Mouse (Mus musculus) hindbrain, embryonic 15.5 days (tissue): ENCODE measurements around the gene Nr6a1. TPM values are rescaled to one million over a fixed set of nuclear protein-coding genes. Genes with fewer than 3 reads are reported as not detected.

Source experiments
- ATAC-seq: fragments of 200-750 bp; cut with Nextera tagmentation; 2 replicates; pipeline ENCODE4 v1.8.0; 2017; ENCODE audit warnings: low read depth, moderate number of reproducible peaks, moderate TSS enrichment; ENCODE audit not compliant: low FRiP score
- H3K27ac ChIP-seq: fragments of 300-500 bp; sonication (generic); replicated peaks from 2 replicates; pipeline ENCODE4 v1.5.1; 2015; ENCODE audit warnings: mild to moderate bottlenecking, inconsistent platforms
- H3K27me3 ChIP-seq: fragments of 300-500 bp; sonication (generic); 2 replicates; pipeline ENCODE4 v1.6.1; 2015; ENCODE audit warnings: control low read depth, inconsistent platforms
- H3K36me3 ChIP-seq: fragments of 300-500 bp; sonication (generic); 2 replicates; pipeline ENCODE4 v1.6.1; 2015; ENCODE audit warnings: control low read depth, inconsistent platforms
- H3K4me1 ChIP-seq: fragments of 300-500 bp; sonication (generic); replicated peaks from 2 replicates; pipeline ENCODE4 v1.6.1; 2015; ENCODE audit warnings: control low read depth, inconsistent platforms
- H3K4me2 ChIP-seq: fragments of 300-500 bp; sonication (generic); 2 replicates; pipeline ENCODE4 v1.6.1; 2015; ENCODE audit warnings: moderate library complexity, mild to moderate bottlenecking, inconsistent platforms
- H3K4me3 ChIP-seq: fragments of 300-500 bp; sonication (generic); 2 replicates; pipeline ENCODE4 v1.5.1; 2015; ENCODE audit warnings: mild to moderate bottlenecking, inconsistent platforms
- H3K9ac ChIP-seq: fragments of 300-500 bp; sonication (generic); 2 replicates; pipeline ENCODE4 v1.6.1; 2015; ENCODE audit warnings: inconsistent platforms
- H3K9me3 ChIP-seq: fragments of 300-500 bp; sonication (generic); 2 replicates; pipeline ENCODE4 v1.6.1; 2016; ENCODE audit warnings: control low read depth, inconsistent platforms
- WGBS: fragments of 180-500 bp; shearing (Covaris S2); methylation state at CpG from one replicate; pipeline ENCODE4 v1.1.7; 2015; 5-methylcytosine and 5-hydroxymethylcytosine counted together
- polyA plus RNA-seq: library from polyadenylated mRNA; unstranded; fragments of >200 nt; fragmentation: Nextera tagmentation; extraction: Ambion mirVana; gene quantifications from 2 replicates; pipeline ENCODE4 v1.2.1, GENCODE M21; 2015

Gene Nr6a1
- polyA plus RNA-seq, 1 experiment from 2014 or later = 2.1 TPM

DNA sequence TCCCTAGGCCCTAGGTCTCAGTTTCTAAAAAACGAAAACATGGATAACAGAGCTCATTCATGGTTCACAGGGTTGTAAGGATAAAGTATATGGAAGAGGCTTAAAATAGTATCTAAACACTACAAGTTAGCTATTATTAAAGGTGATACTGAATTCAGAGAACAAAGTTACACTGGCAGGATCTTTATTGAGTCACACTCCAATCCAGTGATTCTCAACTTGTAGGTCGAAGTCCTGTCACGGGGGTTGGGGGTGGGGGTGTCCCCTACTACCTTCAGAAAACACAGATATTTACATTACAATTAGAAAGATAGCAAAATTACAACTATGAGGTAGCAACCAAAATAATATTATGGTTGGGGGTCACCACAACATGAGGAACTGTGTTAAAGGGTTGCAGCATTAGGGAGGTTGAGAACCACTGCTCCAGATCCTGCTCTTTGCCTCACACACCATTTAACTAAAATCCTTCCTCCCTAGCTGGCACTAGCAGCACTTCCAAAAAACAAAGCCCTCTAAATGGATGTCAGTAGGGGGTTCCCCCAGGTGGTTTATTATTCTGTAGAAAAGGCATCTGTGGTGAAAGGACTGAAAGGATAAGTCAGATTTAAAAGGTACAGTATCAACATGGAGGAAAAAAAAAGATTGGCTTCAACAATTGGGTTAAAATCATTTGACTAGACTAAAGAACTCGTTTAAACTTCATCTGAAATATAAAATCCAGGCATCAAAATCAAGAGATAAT lies 10.4 kb downstream of the Nr6a1 start:
- H3K9me3 ChIP-seq = no peaks in the 10 kb centered on the region
- peaks cover 4% of the 10 kb centered on the region for H3K4me1 ChIP-seq
- WGBS = 21% methylated on average over 4 of the region's 4 CpGs
- no peak for ATAC-seq
- no peak overlapping the region for H3K9ac ChIP-seq
- H3K4me2 ChIP-seq = no peak overlapping the region
- no peak overlapping the region for H3K4me3 ChIP-seq
- no peaks in the 10 kb centered on the region for H3K36me3 ChIP-seq
- no peak overlapping the region for H3K27ac ChIP-seq
- no peaks in the 10 kb centered on the region for H3K27me3 ChIP-seq

- no peak overlapping the region for H3K4me3 ChIP-seq
- H3K36me3 ChIP-seq = no peaks in the 10 kb centered on the region
- H3K4me1 ChIP-seq = peaks cover 4% of the 10 kb centered on the region
- no peaks in the 10 kb centered on the region for H3K27me3 ChIP-seq
- ATAC-seq = peak; percentile 59; the same call in 1 of the 2 replicates
- 12% methylated on average over 4 of the region's 4 CpGs for WGBS
- no peak overlapping the region for H3K4me2 ChIP-seq
- H3K27ac ChIP-seq = no peak overlapping the region
- no peak overlapping the region for H3K9ac ChIP-seq
- H3K9me3 ChIP-seq = no peaks in the 10 kb centered on the region
These were observed 12.5 kb downstream of the Nr6a1 start for GRCm38 (mm10) chr2:38914965-38915364.

GRCm38 (mm10) chr2:38914517-38914916 lies 13.0 kb downstream of the Nr6a1 start:
- Histone ChIP-seq H3K27ac (no peak overlapping the region), H3K9ac (no peak overlapping the region), H3K27me3 (no peaks in the 10 kb centered on the region), H3K4me2 (no peak overlapping the region), H3K9me3 (no peaks in the 10 kb centered on the region), H3K36me3 (no peaks in the 10 kb centered on the region), H3K4me3 (no peak overlapping the region), H3K4me1 (peaks cover 4% of the 10 kb centered on the region)
- ATAC-seq = no peak
- 39% methylated on average over 1 of the region's 1 CpGs for WGBS

- Histone ChIP-seq H3K9me3 (no peaks in the 10 kb centered on the region), H3K36me3 (no peaks in the 10 kb centered on the region), H3K4me3 (no peak overlapping the region), H3K4me1 (no peaks in the 10 kb centered on the region), H3K4me2 (no peak overlapping the region), H3K9ac (no peak overlapping the region), H3K27ac (no peak overlapping the region), H3K27me3 (no peaks in the 10 kb centered on the region)
- 66% methylated on average over 1 of the region's 1 CpGs for WGBS
- ATAC-seq = no peak
These were observed 18.9 kb downstream of the Nr6a1 start for GRCm38 (mm10) chr2:38908604-38909003.

DNA sequence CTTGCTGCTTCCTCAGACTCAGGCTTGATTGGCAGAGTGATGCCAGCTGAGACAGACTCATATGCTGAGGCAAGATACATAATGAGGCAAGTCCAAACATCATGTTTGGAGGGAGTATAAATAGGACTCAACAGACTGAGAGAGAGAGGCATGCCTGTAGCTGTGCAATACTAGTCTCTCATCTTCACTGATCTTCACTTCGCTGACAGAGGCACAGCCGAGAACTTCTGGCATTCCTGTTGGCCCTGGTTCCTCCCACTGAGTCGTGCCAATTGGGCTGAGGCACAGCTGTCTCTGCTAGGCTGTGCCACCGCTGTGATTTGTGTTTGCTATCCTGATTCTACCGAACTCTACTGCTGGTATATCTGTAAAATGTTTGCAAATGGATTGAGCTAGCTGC lies 21.4 kb downstream of the Nr6a1 start:
- H3K27ac ChIP-seq = no peak overlapping the region
- no peaks in the 10 kb centered on the region for H3K27me3 ChIP-seq
- H3K9ac ChIP-seq = no peak overlapping the region
- 67% methylated on average over 5 of the region's 5 CpGs for WGBS
- no peak overlapping the region for H3K4me3 ChIP-seq
- H3K4me1 ChIP-seq = no peaks in the 10 kb centered on the region
- H3K9me3 ChIP-seq = no peaks in the 10 kb centered on the region
- peak; percentile 63; the same call in 1 of the 2 replicates for ATAC-seq
- H3K4me2 ChIP-seq = no peak overlapping the region
- H3K36me3 ChIP-seq = no peaks in the 10 kb centered on the region

- Histone ChIP-seq H3K9me3 (no peaks in the 10 kb centered on the region), H3K4me3 (no peak overlapping the region), H3K36me3 (no peaks in the 10 kb centered on the region), H3K4me1 (no peaks in the 10 kb centered on the region), H3K4me2 (no peak overlapping the region), H3K27ac (no peak overlapping the region), H3K27me3 (no peaks in the 10 kb centered on the region), H3K9ac (no peak overlapping the region)
- ATAC-seq = no peak
- WGBS = 79% methylated on average over 1 of the region's 1 CpGs
These were observed 23.2 kb downstream of the Nr6a1 start for GRCm38 (mm10) chr2:38904290-38904689.

DNA sequence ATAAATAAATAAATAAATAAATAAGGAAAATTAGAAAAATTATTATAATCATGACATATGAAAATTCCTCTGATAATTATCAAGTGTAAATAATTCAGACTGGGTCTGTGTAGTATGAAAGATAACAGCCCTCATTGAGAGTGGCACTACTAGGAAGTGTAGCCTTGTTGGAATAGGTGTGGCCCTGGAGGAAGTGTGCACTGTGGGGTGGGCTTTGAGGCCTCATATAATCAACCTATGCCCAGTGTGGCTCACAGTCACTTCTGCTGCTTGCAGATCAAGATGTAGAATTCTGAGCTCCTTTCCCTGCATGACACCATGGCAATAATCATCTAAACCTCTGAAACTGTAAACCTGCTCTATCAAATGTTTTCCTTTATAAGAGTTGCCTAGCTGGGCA lies 24.6 kb downstream of the Nr6a1 start:
- Histone ChIP-seq H3K9me3 (no peaks in the 10 kb centered on the region), H3K4me3 (no peak overlapping the region), H3K4me1 (no peaks in the 10 kb centered on the region), H3K4me2 (no peak overlapping the region), H3K27ac (no peak overlapping the region), H3K36me3 (no peaks in the 10 kb centered on the region), H3K27me3 (no peaks in the 10 kb centered on the region), H3K9ac (no peak overlapping the region)
- ATAC-seq = no peak

DNA sequence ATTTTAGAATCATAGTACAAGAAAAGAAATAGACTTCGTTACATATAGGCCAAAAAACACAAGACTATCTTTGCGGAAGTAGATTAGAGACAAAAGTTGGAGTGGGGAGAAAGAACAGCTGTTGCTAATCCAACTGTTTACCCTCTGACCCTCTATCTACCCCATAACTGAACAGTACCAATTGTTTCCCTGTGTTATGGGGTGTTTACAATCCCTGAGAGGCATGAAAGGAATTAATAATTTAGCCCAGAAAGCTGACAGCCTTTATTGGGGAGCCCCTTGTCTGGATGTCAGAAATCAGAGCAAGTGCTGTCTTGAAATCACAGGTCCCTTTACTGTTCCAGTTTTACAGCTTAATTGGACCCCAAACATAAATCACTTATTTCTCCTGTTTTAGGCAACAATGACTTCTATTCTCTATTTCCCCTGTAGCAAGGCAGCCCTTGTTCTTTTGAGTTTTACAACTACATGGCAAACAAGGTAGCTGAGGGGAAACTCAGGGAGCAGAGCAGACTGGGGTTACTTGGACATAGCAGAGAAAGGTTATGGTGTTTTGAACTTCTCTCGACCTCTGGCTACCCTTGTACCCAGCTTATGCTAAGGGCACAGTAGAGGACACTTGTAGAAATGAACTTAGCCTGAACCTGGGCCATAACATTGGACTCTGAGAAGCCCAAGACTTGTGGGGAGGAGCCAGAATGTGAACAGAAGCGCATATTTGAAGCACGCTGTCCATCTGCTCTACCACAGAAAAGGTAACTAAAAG lies 46.4 kb downstream of the Nr6a1 start:
- Histone ChIP-seq H3K27me3 (no peaks in the 10 kb centered on the region), H3K27ac (no peak overlapping the region), H3K9me3 (no peaks in the 10 kb centered on the region), H3K4me3 (no peak overlapping the region), H3K36me3 (no peaks in the 10 kb centered on the region), H3K9ac (no peak overlapping the region), H3K4me1 (no peaks in the 10 kb centered on the region), H3K4me2 (no peak overlapping the region)
- no peak for ATAC-seq
- 88% methylated on average over 5 of the region's 5 CpGs for WGBS

GRCm38 (mm10) chr2:38874544-38875108 lies 52.9 kb downstream of the Nr6a1 start:
- H3K27me3 ChIP-seq = no peaks in the 10 kb centered on the region
- H3K9ac ChIP-seq = no peak overlapping the region
- H3K4me3 ChIP-seq = no peak overlapping the region
- no peaks in the 10 kb centered on the region for H3K36me3 ChIP-seq
- no peaks in the 10 kb centered on the region for H3K4me1 ChIP-seq
- no peak overlapping the region for H3K27ac ChIP-seq
- 42% methylated on average over 1 of the region's 1 CpGs for WGBS
- no peak overlapping the region for H3K4me2 ChIP-seq
- ATAC-seq = no peak
- no peaks in the 10 kb centered on the region for H3K9me3 ChIP-seq

DNA sequence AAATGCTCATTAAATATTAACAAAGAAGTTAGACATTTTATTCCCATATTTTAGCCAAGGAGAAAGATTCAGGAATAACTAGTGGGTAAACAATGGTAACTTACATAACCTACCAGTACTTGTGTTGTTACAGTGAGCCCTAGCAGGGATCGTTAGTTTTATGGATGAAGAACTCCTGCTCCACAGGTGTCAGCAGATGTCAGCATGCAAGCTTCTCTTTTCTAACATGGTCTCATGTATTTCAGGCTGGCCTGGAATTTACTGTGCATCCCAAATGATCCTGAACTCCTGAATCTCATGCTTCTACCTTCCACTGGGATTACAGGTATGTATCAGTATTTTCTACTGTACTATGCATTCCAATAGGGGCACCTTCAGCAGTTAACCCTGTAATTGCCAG lies 54.8 kb downstream of the Nr6a1 start:
- no peaks in the 10 kb centered on the region for H3K4me1 ChIP-seq
- H3K27ac ChIP-seq = no peak overlapping the region
- 40% methylated on average over 1 of the region's 1 CpGs for WGBS

GRCm38 (mm10) chr2:38866711-38867110 lies 60.8 kb downstream of the Nr6a1 start:
- no peak overlapping the region for H3K9ac ChIP-seq
- H3K4me2 ChIP-seq = no peak overlapping the region
- H3K36me3 ChIP-seq = no peaks in the 10 kb centered on the region
- ATAC-seq = no peak
- H3K4me3 ChIP-seq = no peak overlapping the region
- H3K27me3 ChIP-seq = no peaks in the 10 kb centered on the region
- 97% methylated on average over 1 of the region's 1 CpGs for WGBS
- no peaks in the 10 kb centered on the region for H3K4me1 ChIP-seq
- no peak overlapping the region for H3K27ac ChIP-seq
- H3K9me3 ChIP-seq = no peaks in the 10 kb centered on the region

More for the DNA sequence above, 54.8 kb downstream of the Nr6a1 start:
- Histone ChIP-seq H3K36me3 (no peaks in the 10 kb centered on the region), H3K4me3 (no peak overlapping the region), H3K27me3 (no peaks in the 10 kb centered on the region), H3K9me3 (no peaks in the 10 kb centered on the region), H3K4me2 (no peak overlapping the region), H3K9ac (no peak overlapping the region)
- ATAC-seq = no peak

GRCm38 (mm10) chr2:38864011-38864410 lies 63.5 kb downstream of the Nr6a1 start:
- H3K4me1 ChIP-seq = no peaks in the 10 kb centered on the region
- no peak overlapping the region for H3K9ac ChIP-seq
- H3K27me3 ChIP-seq = no peaks in the 10 kb centered on the region
- H3K36me3 ChIP-seq = peaks cover 4% of the 10 kb centered on the region; the same call in 1 of the 2 replicates
- no peak overlapping the region for H3K4me3 ChIP-seq
- no peaks in the 10 kb centered on the region for H3K9me3 ChIP-seq
- WGBS = 59% methylated on average over 4 of the region's 4 CpGs
- no peak overlapping the region for H3K27ac ChIP-seq
- no peak overlapping the region for H3K4me2 ChIP-seq
- 0 out of 2 replicates have a peak, but pooled peaks have one; percentile 63 for ATAC-seq
